In genomic region chr1:173367356-173368046, GRCm38 (mm10) we compare ENCODE assay signal across 8 mouse cellular contexts. TPM values are rescaled to one million over a fixed set of nuclear protein-coding genes. Genes with fewer than 3 reads are reported as not detected.
DNase-seq lines count a peak whose midpoint lies in the region; ATAC-seq and TF ChIP-seq lines count a peak whose summit lies in the region.

Cadm3 (minus strand) TSS chr1:173367695.

- H3K9me3 ChIP-seq in ES-Bruce4 (replicated peaks; ENCODE audit: control insufficient read depth, insufficient read depth, low read length, poor library complexity, severe bottlenecking), result no peaks in the 10 kb centered on the region
- no peaks in the 10 kb centered on the region for H3K9me3 ChIP-seq in embryonic facial prominence, embryonic 14.5 days (ENCODE audit: control insufficient read depth, low read length)
- no peaks in the 10 kb centered on the region for H3K9me3 ChIP-seq in heart, embryonic 11.5 days (replicated peaks; ENCODE audit: control insufficient read depth, low read length)
- no peaks in the 10 kb centered on the region for H3K9me3 ChIP-seq in midbrain, embryonic 14.5 days (ENCODE audit: control insufficient read depth, low read length)

- TF ChIP-seq EP300 in ES-Bruce4 (IDR thresholded peaks at IDR 0.05; ENCODE audit: insufficient read depth, low read depth, low read length), result no peak

- peak within 1 kb of the TSS; percentile 87 for H3K4me2 ChIP-seq in embryonic facial prominence, embryonic 14.5 days (ENCODE audit: low read depth, low read length)
- peak within 1 kb of the TSS; percentile 97 for H3K4me2 ChIP-seq in heart, embryonic 11.5 days
- peak within 1 kb of the TSS; percentile 77 for H3K4me2 ChIP-seq in midbrain, embryonic 14.5 days (ENCODE audit: low read length)

- H3K36me3 ChIP-seq in ES-Bruce4 (ENCODE audit: control insufficient read depth, insufficient read depth, low read length, poor library complexity, severe bottlenecking), result no peaks in the 10 kb centered on the region
- no peaks in the 10 kb centered on the region for H3K36me3 ChIP-seq in embryonic facial prominence, embryonic 14.5 days (ENCODE audit: control insufficient read depth, insufficient read depth, low read length)
- no peaks in the 10 kb centered on the region for H3K36me3 ChIP-seq in heart, embryonic 11.5 days (ENCODE audit: control insufficient read depth, insufficient read depth, low read length)
- 0 out of 2 replicates have a peak, but pooled peaks cover 4% of the 10 kb centered on the region for H3K36me3 ChIP-seq in midbrain, embryonic 14.5 days (ENCODE audit: control insufficient read depth, insufficient read depth, low read length)

- H3K27me3 ChIP-seq in ES-Bruce4 (ENCODE audit: control insufficient read depth, insufficient read depth, low read length, poor library complexity, severe bottlenecking), result peaks cover 8% of the 10 kb centered on the region
- peaks cover 49% of the 10 kb centered on the region for H3K27me3 ChIP-seq in embryonic facial prominence, embryonic 14.5 days (replicated peaks; ENCODE audit: control insufficient read depth, insufficient read depth, low read length)
- H3K27me3 ChIP-seq in heart, embryonic 11.5 days (ENCODE audit: control insufficient read depth, insufficient read depth, low read length), result peaks cover 48% of the 10 kb centered on the region
- no peaks in the 10 kb centered on the region for H3K27me3 ChIP-seq in midbrain, embryonic 14.5 days (ENCODE audit: control insufficient read depth, insufficient read depth, low read length)

- H3K4me3 ChIP-seq in ES-Bruce4 (ENCODE audit: low read depth, low read length), result peak within 1 kb of the TSS; percentile 88
- H3K4me3 ChIP-seq in embryonic facial prominence, embryonic 14.5 days (ENCODE audit: low read depth, low read length), result peak within 1 kb of the TSS; percentile 62
- H3K4me3 ChIP-seq in heart, embryonic 11.5 days (ENCODE audit: low read depth, low read length), result peak within 1 kb of the TSS; percentile 63
- peak within 1 kb of the TSS; percentile 99 for H3K4me3 ChIP-seq in midbrain, embryonic 14.5 days (replicated peaks; ENCODE audit: low read depth, low read length)

- peak within 1 kb of the TSS; percentile 44 for H3K9ac ChIP-seq in ES-Bruce4 (ENCODE audit: low read depth, poor library complexity, severe bottlenecking)
- H3K9ac ChIP-seq in embryonic facial prominence, embryonic 14.5 days (ENCODE audit: low read depth, low read length), result peak within 1 kb of the TSS; percentile 66
- H3K9ac ChIP-seq in heart, embryonic 11.5 days (ENCODE audit: low read depth, low read length), result peak within 1 kb of the TSS; percentile 58
- peak within 1 kb of the TSS; percentile 95 for H3K9ac ChIP-seq in midbrain, embryonic 14.5 days (replicated peaks; ENCODE audit: low read length)

- 2% methylated on average over 22 of the region's 46 CpGs for WGBS in embryonic facial prominence, embryonic 14.5 days
- under 1% methylated on average over 46 of the region's 46 CpGs for WGBS in heart, embryonic 11.5 days (ENCODE audit: insufficient replicate concordance)
- under 1% methylated on average over 39 of the region's 46 CpGs for WGBS in midbrain, embryonic 14.5 days

- H3K27ac ChIP-seq in ES-Bruce4 (ENCODE audit: insufficient read depth, low read length), result no peak within 1 kb of the TSS
- no peak within 1 kb of the TSS for H3K27ac ChIP-seq in embryonic facial prominence, embryonic 14.5 days (replicated peaks; ENCODE audit: low read depth, low read length)
- H3K27ac ChIP-seq in heart, embryonic 11.5 days (ENCODE audit: low read depth, low read length), result no peak within 1 kb of the TSS
- H3K27ac ChIP-seq in midbrain, embryonic 14.5 days (replicated peaks; ENCODE audit: low read depth, low read length), result peak within 1 kb of the TSS; percentile 94

- no peak for TF ChIP-seq POLR2A in ES-Bruce4 (IDR thresholded peaks at IDR 0.05; ENCODE audit: insufficient read depth, low read length)

- DNase-seq in adrenal gland, postnatal 4 days (ENCODE audit: low spot score in 2 of 2), result no peak
- DNase-seq in embryonic facial prominence, embryonic 14.5 days (ENCODE audit: low spot score), result peak; percentile 48
- peak; percentile 75 to 77 for DNase-seq in left cerebral cortex, adult 18-20 months (ENCODE audit: low spot score in 2 of 2)
- DNase-seq in midbrain, embryonic 14.5 days, result peak; percentile 94
- DNase-seq in urinary bladder, postnatal 14 days (ENCODE audit: low spot score), result peak; percentile 20

- no peak for TF ChIP-seq CTCF in ES-Bruce4 (IDR thresholded peaks at IDR 0.05; ENCODE audit: low read depth, low read length)

- ATAC-seq in embryonic facial prominence, embryonic 14.5 days (ENCODE audit: low read depth), result peak; percentile 76
- peak; percentile 58; the same call in 1 of the 2 replicates for ATAC-seq in heart, embryonic 11.5 days (replicated peaks; ENCODE audit: insufficient number of reproducible peaks, low FRiP score, low TSS enrichment)
- peak; percentile 88 for ATAC-seq in midbrain, embryonic 14.5 days (ENCODE audit: low FRiP score, low TSS enrichment)
- ATAC-seq in CD4-positive, CD25-positive, alpha-beta regulatory T cell, adult 4 months, result no peak

- H3K4me1 ChIP-seq in ES-Bruce4 (ENCODE audit: control insufficient read depth, insufficient read depth, low read length), result no peaks in the 10 kb centered on the region
- peaks cover 9% of the 10 kb centered on the region; the same call in 1 of the 2 replicates for H3K4me1 ChIP-seq in embryonic facial prominence, embryonic 14.5 days (ENCODE audit: control insufficient read depth, insufficient read depth, low read length)
- H3K4me1 ChIP-seq in heart, embryonic 11.5 days (ENCODE audit: control insufficient read depth, insufficient read depth, low read length), result peaks cover 12% of the 10 kb centered on the region
- peaks cover 26% of the 10 kb centered on the region for H3K4me1 ChIP-seq in midbrain, embryonic 14.5 days (ENCODE audit: control insufficient read depth, insufficient read depth, low read length)

RNA-seq across cellular contexts. Expression of gene Cadm3, which starts in this region (rescaled TPM):
- polyA plus RNA-seq in ES-Bruce4 (2011; ENCODE audit: insufficient read depth, insufficient read length, low read depth, missing spikeins), result 0.44 and 0.70 TPM in 2 replicates
- total RNA-seq in adrenal gland, postnatal 4 days (2021), result 10 to 100 TPM; 15.6 to 17.7 TPM
- 11.6 and 12.3 TPM in 2 replicates for polyA plus RNA-seq in embryonic facial prominence, embryonic 14.5 days (2014; fragmentation: Nextera tagmentation; extraction: Ambion mirVana)
- polyA plus RNA-seq in heart, embryonic 11.5 days (2014; fragmentation: Nextera tagmentation; extraction: Ambion mirVana), result 1.3 TPM in 2 replicates
- 100 to 1,000 TPM; 403 to 436 TPM for total RNA-seq in left cerebral cortex, adult 18-20 months (2021)
- 125 and 140 TPM in 2 replicates for polyA plus RNA-seq in midbrain, embryonic 14.5 days (2014; fragmentation: Nextera tagmentation; extraction: Ambion mirVana)
- not detected for polyA plus RNA-seq in CD4-positive, CD25-positive, alpha-beta regulatory T cell, adult 4 months (2017; shearing (Covaris generic))

Comparison
In these comparisons a context has a peak if more than half of its experiments do, and no peak if none do; other contexts are left out.
1. RNA of gene Cadm3 (total RNA-seq): 403 to 436 TPM in left cerebral cortex, adult 18-20 months; 15.6 to 17.7 TPM in adrenal gland, postnatal 4 days; every median in the first group is over 10 times any median in the second.
2. H3K9ac ChIP-seq: peak in every context shown above with its lines; median percentile 95 in midbrain, embryonic 14.5 days; 66 in embryonic facial prominence, embryonic 14.5 days; 58 in heart, embryonic 11.5 days; 44 in ES-Bruce4.
3. DNase-seq: peak in embryonic facial prominence, embryonic 14.5 days (single experiment), left cerebral cortex, adult 18-20 months (2 of 2), midbrain, embryonic 14.5 days (single experiment) and urinary bladder, postnatal 14 days (single experiment); none in adrenal gland, postnatal 4 days (0 of 2).
4. Peak in every context shown above with its lines, with median percentiles within 50 percentile points of each other: H3K4me3 ChIP-seq and H3K4me2 ChIP-seq.